Mouse (Mus musculus) hindbrain, embryonic 12.5 days (tissue): Measurements from ENCODE around the gene Sesn1. TPM values are rescaled to one million over a fixed set of nuclear protein-coding genes. Genes with fewer than 3 reads are reported as not detected.

Source experiments
- ATAC-seq: fragments of 200-750 bp; cut with Nextera tagmentation; 2 replicates; pipeline ENCODE4 v1.8.0; 2017; ENCODE audit warnings: moderate TSS enrichment; ENCODE audit not compliant: low FRiP score
- H3K27ac ChIP-seq: fragments of 300-500 bp; sonication (generic); 2 replicates; pipeline ENCODE4 v1.5.1; 2016; ENCODE audit warnings: mild to moderate bottlenecking
- H3K27me3 ChIP-seq: fragments of 300-500 bp; sonication (generic); 2 replicates; pipeline ENCODE4 v1.6.1; 2016; ENCODE audit warnings: mild to moderate bottlenecking
- H3K36me3 ChIP-seq: fragments of 300-500 bp; sonication (generic); 2 replicates; pipeline ENCODE4 v1.6.1; 2016; ENCODE audit warnings: mild to moderate bottlenecking
- H3K4me1 ChIP-seq: fragments of 300-500 bp; sonication (generic); 2 replicates; pipeline ENCODE4 v1.6.1; 2016
- H3K4me2 ChIP-seq: fragments of 300-500 bp; sonication (generic); replicated peaks from 2 replicates; pipeline ENCODE4 v1.6.1; 2016; ENCODE audit warnings: mild to moderate bottlenecking
- H3K4me3 ChIP-seq: fragments of 300-500 bp; sonication (generic); 2 replicates; pipeline ENCODE4 v1.5.1; 2016; ENCODE audit warnings: mild to moderate bottlenecking
- H3K9ac ChIP-seq: fragments of 300-500 bp; sonication (generic); 2 replicates; pipeline ENCODE4 v1.6.1; 2016; ENCODE audit warnings: mild to moderate bottlenecking, moderate library complexity
- H3K9me3 ChIP-seq: fragments of 300-500 bp; sonication (generic); replicated peaks from 2 replicates; pipeline ENCODE4 v1.6.1; 2016; ENCODE audit warnings: mild to moderate bottlenecking
- WGBS: fragments of 180-500 bp; shearing (Covaris S2); methylation state at CpG from one replicate; pipeline ENCODE4 v1.1.7; 2016; 5-methylcytosine and 5-hydroxymethylcytosine counted together
- polyA plus RNA-seq: library from polyadenylated mRNA; unstranded; fragments of >200 nt; fragmentation: Nextera tagmentation; extraction: Ambion mirVana; gene quantifications from 2 replicates; pipeline ENCODE4 v1.2.1, GENCODE M21; 2016

Gene Sesn1
- 33.0 and 35.1 TPM in 2 replicates for polyA plus RNA-seq

- peak; percentile 97 for ATAC-seq
- peak within 1 kb of the TSS; percentile 61 for H3K4me3 ChIP-seq
- H3K27ac ChIP-seq = peak within 1 kb of the TSS; percentile 94
- peak within 1 kb of the TSS; percentile 74 for H3K9ac ChIP-seq
- under 1% methylated on average over 69 of the region's 69 CpGs for WGBS
- no peaks in the 10 kb centered on the region for H3K27me3 ChIP-seq
- no peaks in the 10 kb centered on the region for H3K9me3 ChIP-seq
- H3K4me2 ChIP-seq = peak within 1 kb of the TSS; percentile 66
- peaks cover 27% of the 10 kb centered on the region for H3K4me1 ChIP-seq
- no peaks in the 10 kb centered on the region for H3K36me3 ChIP-seq
Measured at GRCm38 (mm10) chr10:41809771-41810563, at the start of gene Sesn1, which contains the start of gene Cep57l1. Gene Sesn1, plus strand, starts transcription at chr10:41809935. Gene Cep57l1, minus strand, starts transcription at chr10:41809871.

DNA sequence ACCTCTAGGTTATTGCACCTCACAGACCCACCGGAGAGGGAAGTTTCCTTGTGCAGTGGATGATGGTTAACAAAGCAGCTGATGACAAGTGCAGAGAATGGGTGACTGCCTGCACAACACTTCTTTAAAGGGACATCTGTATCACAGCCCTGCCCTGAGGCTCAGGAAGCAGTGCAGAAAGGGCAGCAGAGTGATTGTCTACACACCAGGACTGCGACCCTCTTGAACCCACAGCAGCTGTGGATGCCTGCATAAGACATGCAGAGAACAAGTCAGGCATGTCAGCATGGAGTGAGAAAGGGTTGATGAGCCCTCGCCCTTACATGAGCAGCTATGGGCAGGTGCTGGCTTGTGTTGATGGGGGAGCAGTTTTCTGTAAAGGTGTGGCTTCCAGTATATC is 48.9 kb upstream of the Sesn1 start:
- Histone ChIP-seq H3K36me3 (no peaks in the 10 kb centered on the region), H3K9ac (no peak overlapping the region), H3K27ac (no peak overlapping the region), H3K4me1 (no peaks in the 10 kb centered on the region), H3K4me3 (no peak overlapping the region), H3K27me3 (no peaks in the 10 kb centered on the region), H3K4me2 (no peak overlapping the region), H3K9me3 (no peaks in the 10 kb centered on the region)
- WGBS = 63% methylated on average over 3 of the region's 3 CpGs
- no peak for ATAC-seq

- ATAC-seq = no peak
- Histone ChIP-seq H3K27ac (no peak overlapping the region), H3K9me3 (no peaks in the 10 kb centered on the region), H3K4me2 (no peak overlapping the region), H3K36me3 (no peaks in the 10 kb centered on the region), H3K9ac (no peak overlapping the region), H3K4me3 (no peak overlapping the region), H3K27me3 (no peaks in the 10 kb centered on the region), H3K4me1 (no peaks in the 10 kb centered on the region)
- 88% methylated on average over 3 of the region's 3 CpGs for WGBS
Measured at GRCm38 (mm10) chr10:41763741-41764385, 45.9 kb upstream of the Sesn1 start.

DNA sequence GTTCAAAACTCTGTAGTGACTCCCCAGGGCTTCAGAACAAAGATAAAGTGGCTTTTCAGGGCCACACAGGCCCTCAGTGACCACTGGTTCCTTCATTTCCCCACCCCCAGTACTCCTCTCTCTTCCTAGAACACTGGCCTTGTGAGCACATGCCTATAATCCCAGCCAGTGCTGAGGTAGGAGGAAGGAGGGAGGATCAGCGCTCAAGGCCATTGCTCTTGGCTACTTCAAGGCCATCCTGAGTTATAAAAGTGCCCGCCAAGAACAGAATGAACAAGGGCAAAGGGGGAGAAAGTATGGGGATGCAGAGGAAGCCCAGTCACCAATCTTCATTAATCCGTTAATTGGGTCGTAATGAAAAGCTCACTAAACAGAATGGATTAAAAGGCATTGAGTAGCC is 44.1 kb upstream of the Sesn1 start:
- WGBS = 92% methylated on average over 4 of the region's 4 CpGs
- Histone ChIP-seq H3K4me3 (no peak overlapping the region), H3K27ac (no peak overlapping the region), H3K9ac (no peak overlapping the region), H3K27me3 (no peaks in the 10 kb centered on the region), H3K4me1 (no peaks in the 10 kb centered on the region), H3K4me2 (no peak overlapping the region), H3K36me3 (no peaks in the 10 kb centered on the region), H3K9me3 (no peaks in the 10 kb centered on the region)
- ATAC-seq = no peak

GRCm38 (mm10) chr10:41766280-41766679 is 43.5 kb upstream of the Sesn1 start:
- Histone ChIP-seq H3K27ac (no peak overlapping the region), H3K4me1 (no peaks in the 10 kb centered on the region), H3K4me2 (no peak overlapping the region), H3K9me3 (no peaks in the 10 kb centered on the region), H3K36me3 (no peaks in the 10 kb centered on the region), H3K27me3 (no peaks in the 10 kb centered on the region), H3K9ac (no peak overlapping the region), H3K4me3 (no peak overlapping the region)
- ATAC-seq = no peak
- WGBS = 65% methylated on average over 4 of the region's 4 CpGs

- no peak overlapping the region for H3K4me3 ChIP-seq
- H3K36me3 ChIP-seq = no peaks in the 10 kb centered on the region
- no peak overlapping the region for H3K4me2 ChIP-seq
- no peaks in the 10 kb centered on the region for H3K9me3 ChIP-seq
- no peak overlapping the region for H3K27ac ChIP-seq
- H3K27me3 ChIP-seq = no peaks in the 10 kb centered on the region
- no peaks in the 10 kb centered on the region for H3K4me1 ChIP-seq
- 95% methylated on average over 6 of the region's 6 CpGs for WGBS
- no peak overlapping the region for H3K9ac ChIP-seq
- no peak for ATAC-seq
Measured at GRCm38 (mm10) chr10:41767254-41767653, 42.5 kb upstream of the Sesn1 start.

GRCm38 (mm10) chr10:41792375-41792774 is 17.4 kb upstream of the Sesn1 start:
- H3K9me3 ChIP-seq = peaks cover 5% of the 10 kb centered on the region
- peaks cover 9% of the 10 kb centered on the region for H3K36me3 ChIP-seq
- H3K4me2 ChIP-seq = no peak overlapping the region
- no peaks in the 10 kb centered on the region for H3K4me1 ChIP-seq
- H3K9ac ChIP-seq = no peak overlapping the region
- ATAC-seq = no peak
- H3K27ac ChIP-seq = no peak overlapping the region
- H3K27me3 ChIP-seq = no peaks in the 10 kb centered on the region
- WGBS = 94% methylated on average over 6 of the region's 6 CpGs
- H3K4me3 ChIP-seq = no peak overlapping the region

DNA sequence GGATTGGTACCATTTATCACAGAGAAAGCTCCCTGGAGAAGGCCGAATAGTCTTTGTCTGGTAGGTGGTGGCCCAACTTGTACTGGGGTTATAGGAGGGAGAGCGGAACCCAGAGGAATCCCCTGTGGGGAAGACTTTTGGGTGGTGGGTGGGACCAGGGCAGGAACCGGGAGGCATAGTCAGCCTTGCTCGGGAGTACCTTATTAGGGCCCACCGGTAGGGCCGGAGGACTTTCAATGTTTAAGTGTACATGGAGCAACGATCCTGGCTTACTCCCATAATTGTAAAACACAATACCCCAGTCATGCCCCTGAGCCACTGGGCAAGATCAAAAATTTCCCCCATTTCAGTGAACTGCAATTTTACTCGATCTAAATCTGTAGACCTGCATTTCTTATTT is 12.5 kb upstream of the Sesn1 start:
- ATAC-seq = no peak
- no peak overlapping the region for H3K4me2 ChIP-seq
- no peaks in the 10 kb centered on the region for H3K27me3 ChIP-seq
- peaks cover 33% of the 10 kb centered on the region for H3K9me3 ChIP-seq
- H3K4me1 ChIP-seq = no peaks in the 10 kb centered on the region
- no peak overlapping the region for H3K9ac ChIP-seq
- H3K4me3 ChIP-seq = no peak overlapping the region
- H3K36me3 ChIP-seq = peaks cover 53% of the 10 kb centered on the region
- H3K27ac ChIP-seq = no peak overlapping the region
- WGBS = 96% methylated on average over 8 of the region's 8 CpGs

- WGBS = 98% methylated on average over 8 of the region's 8 CpGs
- H3K27me3 ChIP-seq = no peaks in the 10 kb centered on the region
- H3K9ac ChIP-seq = no peak overlapping the region
- H3K27ac ChIP-seq = no peak overlapping the region
- no peak overlapping the region for H3K4me3 ChIP-seq
- peaks cover 41% of the 10 kb centered on the region for H3K36me3 ChIP-seq
- H3K9me3 ChIP-seq = peaks cover 32% of the 10 kb centered on the region
- no peak overlapping the region for H3K4me2 ChIP-seq
- ATAC-seq = no peak
- H3K4me1 ChIP-seq = no peaks in the 10 kb centered on the region
Measured at GRCm38 (mm10) chr10:41803467-41803866, 6.3 kb upstream of the Sesn1 start.

- no peaks in the 10 kb centered on the region for H3K4me1 ChIP-seq
- H3K27me3 ChIP-seq = no peaks in the 10 kb centered on the region
- H3K9me3 ChIP-seq = peaks cover 28% of the 10 kb centered on the region
- WGBS = 90% methylated on average over 3 of the region's 3 CpGs
- no peak for ATAC-seq
- peaks cover 32% of the 10 kb centered on the region for H3K36me3 ChIP-seq
- H3K27ac ChIP-seq = no peak overlapping the region
- H3K9ac ChIP-seq = no peak overlapping the region
- H3K4me2 ChIP-seq = no peak overlapping the region
- no peak overlapping the region for H3K4me3 ChIP-seq
Measured at GRCm38 (mm10) chr10:41804711-41805110, 5.0 kb upstream of the Sesn1 start.

DNA sequence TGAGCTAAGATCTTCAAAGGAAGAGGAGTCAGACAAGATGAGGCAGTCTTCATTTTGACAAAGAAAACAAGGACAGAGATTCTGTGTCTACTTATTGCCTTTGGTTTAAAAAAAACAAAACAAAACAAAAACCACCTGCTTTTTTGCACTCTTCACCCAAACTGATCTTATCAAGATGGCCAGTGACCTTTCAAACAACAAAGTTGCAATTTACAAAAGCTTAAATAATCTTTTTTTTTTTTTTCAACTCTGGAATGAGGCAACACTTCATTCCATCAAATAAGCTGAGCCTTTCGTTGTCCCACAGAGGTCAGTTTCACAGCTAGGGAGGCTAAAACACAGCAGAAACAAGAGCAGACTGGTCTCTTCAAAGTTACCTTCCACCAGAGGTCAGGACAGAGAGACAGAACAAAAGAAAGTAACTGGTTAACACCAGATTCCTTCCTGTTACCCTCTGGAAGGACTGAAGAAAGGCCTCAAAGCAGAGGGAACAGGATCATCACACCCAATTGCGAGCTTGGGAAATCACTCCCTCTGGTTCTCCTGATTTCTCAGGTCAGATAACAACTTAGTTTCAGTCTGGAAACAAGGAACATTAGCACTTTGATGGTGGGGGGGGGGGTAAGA is 3.9 kb upstream of the Sesn1 start:
- H3K36me3 ChIP-seq = peaks cover 20% of the 10 kb centered on the region
- H3K27ac ChIP-seq = no peak overlapping the region
- H3K4me3 ChIP-seq = no peak overlapping the region
- H3K4me2 ChIP-seq = no peak overlapping the region
- H3K9me3 ChIP-seq = peaks cover 21% of the 10 kb centered on the region
- 87% methylated on average over 2 of the region's 2 CpGs for WGBS
- no peak overlapping the region for H3K9ac ChIP-seq
- H3K4me1 ChIP-seq = no peaks in the 10 kb centered on the region
- H3K27me3 ChIP-seq = no peaks in the 10 kb centered on the region
- no peak for ATAC-seq

- Histone ChIP-seq H3K4me3 (peak overlapping the region; percentile 61), H3K36me3 (no peaks in the 10 kb centered on the region), H3K9me3 (no peaks in the 10 kb centered on the region), H3K9ac (peak overlapping the region; percentile 74), H3K4me2 (peak overlapping the region; percentile 66), H3K27me3 (no peaks in the 10 kb centered on the region), H3K27ac (peak overlapping the region; percentile 94), H3K4me1 (peaks cover 23% of the 10 kb centered on the region)
- 3% methylated on average over 25 of the region's 25 CpGs for WGBS
- peak; percentile 86 for ATAC-seq
Measured at GRCm38 (mm10) chr10:41809080-41809770, 510 bp upstream of the Sesn1 start.
